Mouse (Mus musculus): Measurements from ENCODE around the gene Sufu.

Gene Sufu

GRCm38 (mm10) chr19:46396686-46397435 is at the start of gene Sufu:
Sufu (plus strand) TSS chr19:46396896.
- peak; percentile 99 for DNase-seq (ENCODE audit: low spot score)

DNA sequence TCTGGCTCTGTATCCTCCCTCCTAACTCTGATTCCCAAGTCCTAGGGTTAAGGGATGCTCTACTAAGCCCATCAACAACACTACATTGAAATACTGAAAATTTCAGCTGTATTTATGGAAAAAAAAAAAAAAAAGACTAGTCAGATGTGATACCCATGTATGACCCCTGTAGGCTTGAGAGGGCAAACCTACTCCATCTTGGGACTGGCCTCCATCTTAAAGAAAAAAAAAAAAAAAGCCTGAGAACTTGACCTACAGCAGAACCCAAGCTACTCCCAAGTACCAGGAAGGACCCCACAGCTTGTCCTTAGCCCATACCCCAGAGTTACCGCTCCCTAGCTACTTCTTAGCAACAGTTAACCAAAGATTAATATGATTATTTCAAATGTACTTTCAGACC is 49.5 kb upstream of the Sufu start:
- DNase-seq (ENCODE audit: low spot score) = no peak

- DNase-seq (ENCODE audit: low spot score) = no peak
Observed at GRCm38 (mm10) chr19:46347936-46348668, 48.6 kb upstream of the Sufu start.

DNA sequence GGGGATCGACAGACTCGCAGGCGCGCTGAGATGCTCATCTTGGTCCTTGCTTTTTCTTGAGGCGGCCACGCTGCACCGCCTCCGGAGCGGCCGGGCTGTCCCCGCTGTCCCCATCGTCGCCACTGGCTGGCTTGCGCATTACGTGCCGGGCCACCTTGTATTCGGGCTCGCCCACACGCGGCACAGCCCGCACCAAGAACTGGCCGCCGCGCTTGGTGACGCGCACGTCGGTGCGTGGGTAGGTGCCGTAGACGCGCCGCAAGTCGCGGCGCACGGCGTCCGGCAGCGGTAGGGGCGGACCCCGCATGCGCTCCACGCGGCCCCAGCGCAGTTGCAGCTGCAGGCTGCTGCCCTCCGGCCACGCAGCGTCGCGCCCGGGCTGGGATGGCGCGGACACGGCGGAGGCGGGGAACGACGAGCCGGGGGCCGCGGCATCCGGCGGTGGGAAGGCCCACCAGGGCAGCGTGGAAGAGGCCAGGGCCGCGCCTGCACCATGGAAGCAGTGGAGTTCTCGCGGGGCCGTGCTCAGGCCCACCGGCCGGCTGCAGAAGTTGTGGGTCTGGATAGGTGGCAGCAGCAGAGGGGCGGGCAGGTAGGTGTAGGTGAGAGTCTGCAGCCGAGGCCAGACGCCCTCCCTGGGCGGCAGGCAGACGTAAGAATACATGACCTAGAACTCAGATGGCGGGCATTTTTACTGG is 47.8 kb upstream of the Sufu start:
- DNase-seq (ENCODE audit: low spot score) = peak; percentile 72

GRCm38 (mm10) chr19:46349550-46349949 is 47.1 kb upstream of the Sufu start:
- no peak for DNase-seq (ENCODE audit: low spot score)

- DNase-seq (ENCODE audit: low spot score) = no peak
Observed at GRCm38 (mm10) chr19:46350168-46350932, 46.3 kb upstream of the Sufu start, which contains the start of gene 2310034G01Rik. 2310034G01Rik (minus strand) TSS chr19:46350302.

DNA sequence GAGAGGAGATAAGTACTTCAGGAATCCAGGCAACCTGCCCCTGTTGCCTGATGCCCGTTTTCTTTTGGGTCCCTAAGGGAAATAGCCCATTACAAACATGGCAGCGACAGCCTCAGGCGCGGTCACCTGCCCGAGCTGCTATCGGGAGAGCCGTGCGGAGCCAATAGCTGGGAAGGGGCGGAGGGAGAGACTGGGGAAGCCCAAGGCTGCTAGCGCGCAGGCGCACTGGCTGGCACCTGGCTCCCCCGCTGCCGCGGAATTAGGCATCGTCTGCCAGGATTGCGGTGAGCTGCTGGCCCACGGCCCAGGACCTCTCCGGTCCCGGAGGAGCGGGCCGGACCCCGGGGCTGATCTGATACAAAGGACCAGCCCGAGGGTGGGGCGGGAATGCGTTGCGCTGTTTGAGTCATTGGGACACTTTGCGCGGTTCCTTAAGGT is 40.0 kb upstream of the Sufu start:
- DNase-seq (ENCODE audit: low spot score) = peak; percentile 86

DNA sequence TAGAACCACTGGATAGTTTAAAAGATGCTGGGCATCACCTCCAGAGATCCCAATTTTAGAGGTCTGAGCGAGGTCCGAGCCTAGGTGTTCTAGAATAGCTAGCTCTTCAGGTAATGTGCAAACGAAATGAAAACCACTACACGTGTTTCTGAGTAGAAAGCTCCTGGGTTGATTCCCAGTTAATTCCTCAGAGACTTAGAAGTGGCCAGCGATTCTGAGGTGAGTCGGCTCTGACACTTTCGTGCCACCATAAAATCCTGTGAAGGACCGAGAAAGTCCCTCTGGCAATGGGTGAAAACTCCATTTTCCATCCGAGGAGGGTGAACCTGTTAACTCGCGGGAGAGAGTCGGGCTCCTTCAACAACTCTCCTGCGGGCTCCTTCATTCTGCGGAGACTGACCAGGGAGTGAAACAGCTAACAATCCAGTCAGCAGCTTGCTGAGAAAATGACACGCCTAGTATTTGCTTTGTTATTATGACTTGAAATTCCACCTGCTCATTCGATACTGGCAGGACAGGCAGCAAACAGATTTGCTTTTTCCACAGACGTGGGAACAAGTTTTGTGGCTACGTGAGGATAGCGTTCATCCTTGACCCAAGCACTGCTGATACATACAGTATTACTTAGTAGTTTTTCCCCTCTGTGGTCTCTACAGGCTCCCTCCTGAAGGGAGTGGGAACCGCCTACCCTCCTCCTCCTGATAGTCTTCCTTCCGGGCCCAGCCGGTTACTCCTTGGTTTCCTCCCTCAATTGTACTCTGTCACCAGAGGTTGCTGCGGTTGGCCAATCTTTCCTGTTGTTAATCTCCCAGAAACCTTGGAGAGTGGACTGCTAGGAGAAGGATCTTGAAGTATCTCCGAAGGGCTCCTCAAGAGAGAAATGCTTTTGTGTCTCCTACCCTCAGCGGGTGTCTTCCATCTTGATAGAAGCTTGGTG is 39.1 kb upstream of the Sufu start:
- peak; percentile 64 for DNase-seq (ENCODE audit: low spot score)

- DNase-seq (ENCODE audit: low spot score) = no peak
Observed at GRCm38 (mm10) chr19:46358381-46358780, 38.3 kb upstream of the Sufu start.

GRCm38 (mm10) chr19:46362104-46362503 is 34.6 kb upstream of the Sufu start:
- DNase-seq (ENCODE audit: low spot score) = no peak

DNA sequence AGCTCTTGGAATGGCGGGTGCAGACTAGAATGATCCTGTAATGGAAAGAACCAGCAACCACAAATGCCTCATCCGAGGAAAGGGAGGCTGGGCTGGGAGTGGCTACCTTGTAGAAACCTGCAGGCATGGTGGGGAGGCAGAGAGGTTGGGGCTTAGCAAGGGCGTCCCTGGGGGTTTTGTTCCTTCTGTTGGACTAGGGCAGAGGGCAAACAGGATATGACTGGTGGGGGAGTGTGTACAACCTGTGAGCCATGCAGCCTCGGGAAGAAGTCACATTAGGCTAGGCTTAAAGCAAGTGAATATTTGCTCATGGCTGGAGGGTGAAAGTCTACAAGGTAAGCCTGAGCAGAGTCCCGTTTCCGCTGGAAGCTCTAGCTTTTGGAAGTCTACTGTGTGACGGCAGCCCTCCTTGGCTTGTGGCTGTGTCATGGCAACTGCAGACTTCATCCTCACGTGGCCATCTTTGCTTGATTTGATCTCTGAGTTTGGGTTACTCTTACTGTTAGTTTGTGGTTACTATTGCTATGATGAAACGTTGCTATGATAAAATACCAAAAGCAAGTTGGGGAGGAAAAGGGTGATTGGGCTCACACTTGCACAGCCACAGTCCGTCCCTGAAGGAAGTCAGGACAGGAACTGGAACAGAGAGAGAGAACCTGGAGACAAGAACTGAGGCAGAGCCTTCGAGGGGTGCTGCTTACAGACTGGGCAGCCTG is 33.2 kb upstream of the Sufu start:
- DNase-seq (ENCODE audit: low spot score) = no peak

- DNase-seq (ENCODE audit: low spot score) = no peak
Observed at GRCm38 (mm10) chr19:46367798-46368590, 28.7 kb upstream of the Sufu start.

GRCm38 (mm10) chr19:46369204-46369603 is 27.5 kb upstream of the Sufu start:
- no peak for DNase-seq (ENCODE audit: low spot score)

GRCm38 (mm10) chr19:46374477-46375088 is 22.1 kb upstream of the Sufu start:
- no peak for DNase-seq (ENCODE audit: low spot score)

GRCm38 (mm10) chr19:46375489-46375888 is 21.2 kb upstream of the Sufu start:
- DNase-seq (ENCODE audit: low spot score) = no peak

GRCm38 (mm10) chr19:46375891-46376290 is 20.8 kb upstream of the Sufu start:
- DNase-seq (ENCODE audit: low spot score) = no peak

DNA sequence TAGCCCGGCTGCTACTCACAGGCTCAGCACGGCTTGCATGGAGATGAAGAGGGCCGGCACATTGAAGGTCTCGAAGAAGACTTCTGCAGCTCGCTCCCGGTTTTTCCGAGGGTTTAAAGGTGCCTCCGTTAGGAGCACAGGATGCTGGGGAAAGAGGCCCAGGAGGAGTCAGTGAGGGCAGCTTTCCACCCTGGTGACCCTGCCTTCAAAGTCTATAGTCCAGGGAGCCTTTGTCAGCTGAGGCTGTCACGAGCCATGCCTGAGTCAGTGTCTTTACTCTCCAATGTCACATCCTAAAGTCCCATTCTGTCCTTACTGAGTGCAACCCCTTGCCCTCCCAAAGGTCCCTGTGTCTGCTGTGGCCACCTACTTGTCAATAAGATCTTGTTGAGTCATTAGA is 14.4 kb upstream of the Sufu start:
- no peak for DNase-seq (ENCODE audit: low spot score)

- no peak for DNase-seq (ENCODE audit: low spot score)
Observed at GRCm38 (mm10) chr19:46389872-46390271, 6.8 kb upstream of the Sufu start.

- DNase-seq (ENCODE audit: low spot score) = no peak
Observed at GRCm38 (mm10) chr19:46392018-46392417, 4.7 kb upstream of the Sufu start.
